8 mouse cellular contexts compared by ENCODE assay signal in genomic region chr13:21855698-21856162, GRCm38 (mm10). TPM values are rescaled to one million over a fixed set of nuclear protein-coding genes. Genes with fewer than 3 reads are reported as not detected.
DNase-seq lines count a peak whose midpoint lies in the region; ATAC-seq and TF ChIP-seq lines count a peak whose summit lies in the region.

No protein-coding gene starts in this region.

- intact Hi-C loops in left cerebral cortex, postnatal 14 days (cut with DNase I) = no loop called here

- H3K9me3 ChIP-seq in forebrain, embryonic 12.5 days = no peaks in the 10 kb centered on the region
- no peaks in the 10 kb centered on the region for H3K9me3 ChIP-seq in midbrain, postnatal 0 days (ENCODE audit: low read length)

- WGBS in forebrain, embryonic 12.5 days = under 1% methylated on average over 15 of the region's 15 CpGs
- 3% methylated on average over 15 of the region's 15 CpGs for WGBS in midbrain, postnatal 0 days

- peak; percentile 7 for DNase-seq in kidney, adult 18-20 months
- DNase-seq in kidney, adult 11 months = no peak
- DNase-seq in c-Kit-positive CD71-negative TER-119-negative erythroid progenitor cells, embryonic 14.5 days (ENCODE audit: low read depth) = peak; percentile 56
- peak; percentile 94 for DNase-seq in hindlimb bud, embryonic 11.5 days (ENCODE audit: extremely low spot score, low read depth, low spot score)
- peak; percentile 59 to 86 for DNase-seq in left cerebral cortex, postnatal 14 days (ENCODE audit: low spot score in 2 of 2)
- DNase-seq in midbrain, postnatal 0 days (ENCODE audit: low spot score) = peak; percentile 79
- DNase-seq in thymus, postnatal 14 days = peak; percentile 40

- H3K36me3 ChIP-seq in forebrain, embryonic 12.5 days (replicated peaks) = no peaks in the 10 kb centered on the region
- H3K36me3 ChIP-seq in midbrain, postnatal 0 days (ENCODE audit: insufficient read depth, low read length) = no peaks in the 10 kb centered on the region

- peak overlapping the region; percentile 45 for H3K4me3 ChIP-seq in forebrain, embryonic 12.5 days (replicated peaks)
- peak overlapping the region; percentile 39 for H3K4me3 ChIP-seq in midbrain, postnatal 0 days (ENCODE audit: low read depth, low read length)

- peak overlapping the region; percentile 36 for H3K9ac ChIP-seq in forebrain, embryonic 12.5 days
- H3K9ac ChIP-seq in midbrain, postnatal 0 days (replicated peaks; ENCODE audit: low read length, poor library complexity, severe bottlenecking) = 0 out of 2 replicates have a peak overlapping the region, but pooled peaks have one; percentile 2

- ATAC-seq in forebrain, embryonic 12.5 days (ENCODE audit: low FRiP score) = peak; percentile 49; the same call in 1 of the 2 replicates
- ATAC-seq in midbrain, postnatal 0 days (ENCODE audit: low FRiP score) = peak; percentile 54; the same call in 1 of the 2 replicates

- H3K4me2 ChIP-seq in forebrain, embryonic 12.5 days = peak overlapping the region; percentile 44
- peak overlapping the region; percentile 29 for H3K4me2 ChIP-seq in midbrain, postnatal 0 days (ENCODE audit: low read depth, low read length, poor library complexity, severe bottlenecking)

- H3K4me1 ChIP-seq in forebrain, embryonic 12.5 days = no peaks in the 10 kb centered on the region
- H3K4me1 ChIP-seq in midbrain, postnatal 0 days (ENCODE audit: insufficient read depth, low read length) = no peaks in the 10 kb centered on the region

- TF ChIP-seq CTCF in midbrain, postnatal 0 days (IDR thresholded peaks at IDR 0.05) = no peak

- H3K27ac ChIP-seq in forebrain, embryonic 12.5 days = peak overlapping the region; percentile 38; the same call in 1 of the 2 replicates
- no peak overlapping the region for H3K27ac ChIP-seq in midbrain, postnatal 0 days (ENCODE audit: low read depth, low read length)

- H3K27me3 ChIP-seq in forebrain, embryonic 12.5 days = no peaks in the 10 kb centered on the region
- no peaks in the 10 kb centered on the region for H3K27me3 ChIP-seq in midbrain, postnatal 0 days (ENCODE audit: insufficient read depth, low read length)

RNA-seq across cellular contexts. Expression of gene Hist1h2br, which starts 22.2 kb away (rescaled TPM):
- 24.5 and 30.9 TPM in 2 replicates for polyA plus RNA-seq in forebrain, embryonic 12.5 days (2016; fragmentation: Nextera tagmentation; extraction: Ambion mirVana)
- 10 to 100 TPM; 44.5 to 56.8 TPM for total RNA-seq in left cerebral cortex, postnatal 14 days (2021)
- total RNA-seq in midbrain, postnatal 0 days (2014; rRNA removed) = 112 and 283 TPM in 2 replicates
- polyA plus RNA-seq in midbrain, postnatal 0 days (2015; fragmentation: Nextera tagmentation; extraction: Ambion mirVana) = 3.0 and 4.0 TPM in 2 replicates

RNA-seq across cellular contexts. Expression of gene Hist1h2ap, which starts 22.4 kb away (rescaled TPM):
- polyA plus RNA-seq in forebrain, embryonic 12.5 days (2016; fragmentation: Nextera tagmentation; extraction: Ambion mirVana) = 6,142 and 6,230 TPM in 2 replicates
- total RNA-seq in left cerebral cortex, postnatal 14 days (2021) = 10 to 100 TPM; 46.9 to 49.5 TPM
- 409 and 620 TPM in 2 replicates for total RNA-seq in midbrain, postnatal 0 days (2014; rRNA removed)
- polyA plus RNA-seq in midbrain, postnatal 0 days (2015; fragmentation: Nextera tagmentation; extraction: Ambion mirVana) = 282 and 299 TPM in 2 replicates

RNA-seq across cellular contexts. Expression of gene Hist1h4n, which starts 23.7 kb away (rescaled TPM):
- polyA plus RNA-seq in forebrain, embryonic 12.5 days (2016; fragmentation: Nextera tagmentation; extraction: Ambion mirVana) = 12.5 and 13.8 TPM in 2 replicates
- 10 to 100 TPM; 20.9 to 25.8 TPM for total RNA-seq in left cerebral cortex, postnatal 14 days (2021)
- 1,387 and 1,972 TPM in 2 replicates for total RNA-seq in midbrain, postnatal 0 days (2014; rRNA removed)
- polyA plus RNA-seq in midbrain, postnatal 0 days (2015; fragmentation: Nextera tagmentation; extraction: Ambion mirVana) = 1.7 and 2.3 TPM in 2 replicates

RNA-seq across cellular contexts. Expression of gene Hist1h4m, which starts 44.2 kb away (rescaled TPM):
- not detected in 2 replicates for polyA plus RNA-seq in forebrain, embryonic 12.5 days (2016; fragmentation: Nextera tagmentation; extraction: Ambion mirVana)
- 100 to 1,000 TPM; 213 to 226 TPM for total RNA-seq in left cerebral cortex, postnatal 14 days (2021)
- total RNA-seq in midbrain, postnatal 0 days (2014; rRNA removed) = 2.3 TPM in 1 of 2 replicates, not detected in the other
- polyA plus RNA-seq in midbrain, postnatal 0 days (2015; fragmentation: Nextera tagmentation; extraction: Ambion mirVana) = 1.8 TPM in 1 of 2 replicates, not detected in the other

RNA-seq across cellular contexts. Expression of gene Hist1h2ao, which starts 45.5 kb away (rescaled TPM):
- not detected in 2 replicates for polyA plus RNA-seq in forebrain, embryonic 12.5 days (2016; fragmentation: Nextera tagmentation; extraction: Ambion mirVana)
- not detected for total RNA-seq in left cerebral cortex, postnatal 14 days (2021)
- total RNA-seq in midbrain, postnatal 0 days (2014; rRNA removed) = not detected in 2 replicates
- polyA plus RNA-seq in midbrain, postnatal 0 days (2015; fragmentation: Nextera tagmentation; extraction: Ambion mirVana) = not detected in 2 replicates

Comparison
In these comparisons a context has a peak if more than half of its experiments do, and no peak if none do; other contexts are left out.
1. RNA of gene Hist1h4n, which starts 23.7 kb away (total RNA-seq): 1,387 to 1,972 TPM in midbrain, postnatal 0 days; 20.9 to 25.8 TPM in left cerebral cortex, postnatal 14 days; every median in the first group is over 10 times any median in the second.